30 mouse cellular contexts compared by ENCODE assay signal in the genomic region with DNA sequence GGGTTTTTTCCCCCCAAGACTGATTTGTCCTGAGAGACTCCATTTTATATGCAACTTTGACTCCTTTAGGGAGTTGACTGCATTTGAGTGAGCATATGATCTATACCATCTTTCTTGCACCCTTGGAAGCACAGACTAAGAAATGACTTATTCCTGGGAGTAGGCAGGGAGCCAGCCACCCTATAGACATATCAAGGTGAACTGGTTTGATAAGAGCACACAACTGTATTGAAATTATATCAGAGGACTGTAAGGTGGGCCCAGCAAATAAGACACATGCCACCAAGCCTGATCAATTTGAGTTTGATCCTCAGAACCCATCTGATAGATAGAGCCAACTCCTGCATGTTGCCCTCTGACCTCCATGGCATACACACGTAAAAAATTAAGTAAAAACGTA. TPM values are rescaled to one million over a fixed set of nuclear protein-coding genes. Genes with fewer than 3 reads are reported as not detected.
A peak's percentile ranks its signal among the peaks of the same experiment; 100 is the strongest.
DNase-seq lines count a peak whose midpoint lies in the region; ATAC-seq lines count a peak whose summit lies in the region.
"Had no signal": no experiment of that assay in that cellular context is flagged by ENCODE, and none has a peak within 500 bp of the region (broad histone marks: within the 10 kb centered on the region; RNA-seq: fewer than 3 reads in every experiment).

No protein-coding gene starts in this region.

- DNase-seq in liver, embryonic 11.5 days (ENCODE audit: low spot score): no peak
- no peak for DNase-seq in thymus, postnatal 14 days
- DNase-seq: adrenal gland, adult 2 months; adrenal gland, postnatal 10 days; adrenal gland, postnatal 25 days; B cell, adult 2 months; cerebellum, adult 11 months; cerebellum, adult 18-20 months; cerebellum, adult 8-10 months; cerebellum, adult 9-11 months; cerebellum, postnatal 14 days; cerebellum, postnatal 36 days; embryo, embryonic 11 days had no signal

- peak overlapping the region; percentile 28; the same call in 1 of the 2 replicates for H3K27ac ChIP-seq in liver, embryonic 12.5 days
- no peak overlapping the region for H3K27ac ChIP-seq in liver, embryonic 11.5 days (ENCODE audit: low read depth, low read length)
- H3K27ac ChIP-seq: embryonic facial prominence, embryonic 13.5 days; embryonic facial prominence, embryonic 15.5 days; forebrain, embryonic 10.5 days; forebrain, embryonic 12.5 days had no signal

- H3K4me2 ChIP-seq in liver, embryonic 12.5 days: no peak overlapping the region
- H3K4me2 ChIP-seq in liver, embryonic 11.5 days: no peak overlapping the region
- H3K4me2 ChIP-seq: embryonic facial prominence, embryonic 13.5 days; embryonic facial prominence, embryonic 15.5 days; forebrain, embryonic 12.5 days had no signal

- no peaks in the 10 kb centered on the region; the same call in 1 of the 2 replicates for H3K27me3 ChIP-seq in liver, embryonic 12.5 days (replicated peaks)
- H3K27me3 ChIP-seq in liver, embryonic 11.5 days (replicated peaks; ENCODE audit: control insufficient read depth, insufficient read depth, low read length): 0 out of 2 replicates have a peak, but pooled peaks cover 2% of the 10 kb centered on the region
- no peaks in the 10 kb centered on the region for H3K27me3 ChIP-seq in megakaryocyte, embryonic 14.5 days (replicated peaks)
- H3K27me3 ChIP-seq: embryonic facial prominence, embryonic 15.5 days had no signal

- H3K36me3 ChIP-seq in liver, embryonic 12.5 days: peaks cover 4% of the 10 kb centered on the region; the same call in 1 of the 2 replicates
- H3K36me3 ChIP-seq in liver, embryonic 11.5 days (ENCODE audit: control insufficient read depth, insufficient read depth, low read length): no peaks in the 10 kb centered on the region
- peaks cover 5% of the 10 kb centered on the region for H3K36me3 ChIP-seq in megakaryocyte, embryonic 14.5 days (replicated peaks; ENCODE audit: low read length)
- H3K36me3 ChIP-seq: embryonic facial prominence, embryonic 13.5 days; embryonic facial prominence, embryonic 15.5 days; forebrain, embryonic 12.5 days had no signal

- no peak overlapping the region for H3K9ac ChIP-seq in liver, embryonic 12.5 days
- H3K9ac ChIP-seq in liver, embryonic 11.5 days (ENCODE audit: low read depth, low read length): no peak overlapping the region; the same call in 1 of the 2 replicates
- H3K9ac ChIP-seq: embryonic facial prominence, embryonic 13.5 days; embryonic facial prominence, embryonic 15.5 days; forebrain, embryonic 12.5 days had no signal

- no peaks in the 10 kb centered on the region for H3K9me3 ChIP-seq in liver, embryonic 12.5 days (replicated peaks)
- no peaks in the 10 kb centered on the region for H3K9me3 ChIP-seq in liver, embryonic 11.5 days (ENCODE audit: control insufficient read depth, low read length)
- H3K9me3 ChIP-seq in megakaryocyte, embryonic 14.5 days: no peaks in the 10 kb centered on the region
- H3K9me3 ChIP-seq: embryonic facial prominence, embryonic 13.5 days; embryonic facial prominence, embryonic 15.5 days; forebrain, embryonic 10.5 days; forebrain, embryonic 12.5 days; G1E had no signal

- 31% methylated on average over 2 of the region's 2 CpGs for WGBS in liver, embryonic 12.5 days (ENCODE audit: insufficient replicate concordance)
- 38% methylated on average over 2 of the region's 2 CpGs for WGBS in liver, embryonic 11.5 days

- H3K4me3 ChIP-seq in liver, embryonic 12.5 days: no peak overlapping the region
- H3K4me3 ChIP-seq in liver, embryonic 11.5 days (ENCODE audit: low read depth, low read length): no peak overlapping the region
- peak overlapping the region; percentile 89 for H3K4me3 ChIP-seq in megakaryocyte, embryonic 14.5 days (replicated peaks)
- H3K4me3 ChIP-seq: embryonic facial prominence, embryonic 13.5 days; embryonic facial prominence, embryonic 15.5 days; erythroblast, embryonic 14.5 days; forebrain, embryonic 10.5 days; forebrain, embryonic 12.5 days had no signal

- no peak for ATAC-seq in liver, embryonic 12.5 days
- no peak for ATAC-seq in liver, embryonic 11.5 days (replicated peaks; ENCODE audit: low FRiP score)
- ATAC-seq in megakaryocyte, adult 5-6 weeks (ENCODE audit: poor library complexity, severe bottlenecking): no peak
- ATAC-seq: CD4-positive, CD25-positive, alpha-beta regulatory T cell, adult 4 months; forebrain, embryonic 14.5 days; forebrain, embryonic 16.5 days had no signal

- peaks cover 53% of the 10 kb centered on the region for H3K4me1 ChIP-seq in liver, embryonic 12.5 days
- peaks cover 4% of the 10 kb centered on the region; the same call in 1 of the 2 replicates for H3K4me1 ChIP-seq in liver, embryonic 11.5 days (replicated peaks; ENCODE audit: control insufficient read depth, insufficient read depth, low read length)
- peaks cover 70% of the 10 kb centered on the region for H3K4me1 ChIP-seq in megakaryocyte, embryonic 14.5 days

RNA-seq across cellular contexts. Expression of a gene that starts 2.2 kb away (rescaled TPM):
- polyA plus RNA-seq in liver, embryonic 12.5 days (2016; fragmentation: Nextera tagmentation; extraction: Ambion mirVana): 6.8 and 8.0 TPM in 2 replicates
- 9.6 and 11.3 TPM in 2 replicates for polyA plus RNA-seq in liver, embryonic 11.5 days (2014; fragmentation: Nextera tagmentation; extraction: Ambion mirVana)
- polyA plus RNA-seq in megakaryocyte, embryonic 14.5 days (2012; ENCODE audit: insufficient read depth, low replicate concordance): not detected in 2 replicates
- total RNA-seq in megakaryocyte, adult 5-6 weeks (2015): 1.9 and 2.0 TPM in 2 replicates
- 0.22 and 1.5 TPM in 2 replicates for total RNA-seq in megakaryocyte, adult 5-6 weeks (2017)
- polyA plus RNA-seq: erythroblast, embryonic 14.5 days had no signal

RNA-seq across cellular contexts. Expression of a gene that starts 3.1 kb away (rescaled TPM):
- 2.2 and 2.3 TPM in 2 replicates for polyA plus RNA-seq in liver, embryonic 12.5 days (2016; fragmentation: Nextera tagmentation; extraction: Ambion mirVana)
- polyA plus RNA-seq in liver, embryonic 11.5 days (2014; fragmentation: Nextera tagmentation; extraction: Ambion mirVana): 2.9 and 3.3 TPM in 2 replicates
- 0.35 TPM in 1 of 2 replicates, not detected in the other for polyA plus RNA-seq in megakaryocyte, embryonic 14.5 days (2012; ENCODE audit: insufficient read depth, low replicate concordance)
- 12.5 and 15.0 TPM in 2 replicates for total RNA-seq in megakaryocyte, adult 5-6 weeks (2015)
- total RNA-seq in megakaryocyte, adult 5-6 weeks (2017): 14.1 and 14.8 TPM in 2 replicates

RNA-seq across cellular contexts. Expression of a gene that starts 20.8 kb away (rescaled TPM):
- 18.7 and 22.3 TPM in 2 replicates for polyA plus RNA-seq in liver, embryonic 12.5 days (2016; fragmentation: Nextera tagmentation; extraction: Ambion mirVana)
- 36.3 and 37.7 TPM in 2 replicates for polyA plus RNA-seq in liver, embryonic 11.5 days (2014; fragmentation: Nextera tagmentation; extraction: Ambion mirVana)
- 3.0 and 10.0 TPM in 2 replicates for polyA plus RNA-seq in megakaryocyte, embryonic 14.5 days (2012; ENCODE audit: insufficient read depth, low replicate concordance)
- total RNA-seq in megakaryocyte, adult 5-6 weeks (2015): 26.0 and 36.1 TPM in 2 replicates
- total RNA-seq in megakaryocyte, adult 5-6 weeks (2017): 28.3 and 30.2 TPM in 2 replicates

RNA-seq across cellular contexts. Expression of a gene that starts 20.9 kb away (rescaled TPM):
- 216 and 221 TPM in 2 replicates for polyA plus RNA-seq in liver, embryonic 12.5 days (2016; fragmentation: Nextera tagmentation; extraction: Ambion mirVana)
- 288 and 300 TPM in 2 replicates for polyA plus RNA-seq in liver, embryonic 11.5 days (2014; fragmentation: Nextera tagmentation; extraction: Ambion mirVana)
- polyA plus RNA-seq in megakaryocyte, embryonic 14.5 days (2012; ENCODE audit: insufficient read depth, low replicate concordance): 6.9 and 19.0 TPM in 2 replicates
- total RNA-seq in megakaryocyte, adult 5-6 weeks (2015): 223 and 230 TPM in 2 replicates
- total RNA-seq in megakaryocyte, adult 5-6 weeks (2017): 174 and 190 TPM in 2 replicates

RNA-seq across cellular contexts. Expression of a gene that starts 46.9 kb away (rescaled TPM):
- not detected in 2 replicates for polyA plus RNA-seq in liver, embryonic 12.5 days (2016; fragmentation: Nextera tagmentation; extraction: Ambion mirVana)
- not detected in 2 replicates for polyA plus RNA-seq in liver, embryonic 11.5 days (2014; fragmentation: Nextera tagmentation; extraction: Ambion mirVana)
- not detected in 2 replicates for polyA plus RNA-seq in megakaryocyte, embryonic 14.5 days (2012; ENCODE audit: insufficient read depth, low replicate concordance)
- total RNA-seq in megakaryocyte, adult 5-6 weeks (2015): not detected in 2 replicates
- total RNA-seq in megakaryocyte, adult 5-6 weeks (2017): not detected in 2 replicates
- total RNA-seq: adrenal gland, adult 2 months; adrenal gland, postnatal 10 days; adrenal gland, postnatal 25 days; adrenal gland, postnatal 4 days; CH12.LX; common myeloid progenitor, adult 5-6 weeks had no signal
- polyA plus RNA-seq: adrenal gland, adult 2 months; brain, embryonic 14.5 days; CD4-positive, CD25-positive, alpha-beta regulatory T cell, adult 4 months; embryonic facial prominence, embryonic 11.5 days; embryonic facial prominence, embryonic 13.5 days; erythroblast, embryonic 14.5 days; forebrain, embryonic 10.5 days; forebrain, embryonic 12.5 days; forebrain, embryonic 14.5 days; forebrain, embryonic 16.5 days; G1E had no signal
